Mouse (Mus musculus) neural tube, embryonic 14.5 days (tissue): ENCODE data around the gene Eif1. TPM values are rescaled to one million over a fixed set of nuclear protein-coding genes. Genes with fewer than 3 reads are reported as not detected.
"Not testable (repeated sequence)": the region's sequence is repeated elsewhere in the genome, so short reads cannot be mapped to it uniquely, and the experiment has no call there.

Experiments
- ATAC-seq: fragments of 200-750 bp; cut with Nextera tagmentation; 2 replicates; pipeline ENCODE4 v1.8.0; 2017; ENCODE audit warnings: low read depth, mild to moderate bottlenecking, moderate TSS enrichment, moderate library complexity
- H3K27ac ChIP-seq: fragments of 300-500 bp; sonication (generic); 2 replicates; pipeline ENCODE4 v1.5.1; 2014; ENCODE audit warnings: low read depth, mild to moderate bottlenecking, control low read depth, low read length, moderate library complexity, mixed read lengths
- H3K27me3 ChIP-seq: fragments of 300-500 bp; sonication (generic); 2 replicates; pipeline ENCODE4 v1.6.1; 2014; ENCODE audit warnings: low read length; ENCODE audit not compliant: control insufficient read depth, insufficient read depth
- H3K36me3 ChIP-seq: fragments of 300-500 bp; sonication (generic); 2 replicates; pipeline ENCODE4 v1.6.1; 2014; ENCODE audit warnings: low read length, mixed read lengths; ENCODE audit not compliant: control insufficient read depth, insufficient read depth
- H3K4me1 ChIP-seq: fragments of 300-500 bp; sonication (generic); 2 replicates; pipeline ENCODE4 v1.6.1; 2014; ENCODE audit warnings: low read length; ENCODE audit not compliant: control insufficient read depth, insufficient read depth
- H3K4me2 ChIP-seq: fragments of 300-500 bp; sonication (generic); 2 replicates; pipeline ENCODE4 v1.6.1; 2014; ENCODE audit warnings: mild to moderate bottlenecking, low read depth, low read length, control low read depth
- H3K4me3 ChIP-seq: fragments of 300-500 bp; sonication (generic); 2 replicates; pipeline ENCODE4 v1.5.1; 2014; ENCODE audit warnings: low read depth, low read length, control low read depth, mixed read lengths
- H3K9ac ChIP-seq: fragments of 300-500 bp; sonication (generic); replicated peaks from 2 replicates; pipeline ENCODE4 v1.6.1; 2014; ENCODE audit warnings: low read depth, mild to moderate bottlenecking, control low read depth, low read length, mixed read lengths
- H3K9me3 ChIP-seq: fragments of 300-500 bp; sonication (generic); 2 replicates; pipeline ENCODE4 v1.6.1; 2016; ENCODE audit warnings: low read length; ENCODE audit not compliant: control insufficient read depth
- WGBS: fragments of 180-500 bp; shearing (Covaris S2); extraction: QIAGEN DNeasy Blood & Tissue Kit; methylation state at CpG from one replicate; pipeline ENCODE4 v1.1.7; 2014; 5-methylcytosine and 5-hydroxymethylcytosine counted together
- polyA plus RNA-seq: library from polyadenylated mRNA; unstranded; fragments of >200 nt; fragmentation: Nextera tagmentation; extraction: Ambion mirVana; gene quantifications from 2 replicates; pipeline ENCODE4 v1.2.1, GENCODE M21; 2014

The Eif1 gene
- polyA plus RNA-seq, 1 experiment from 2014 or later, result 1,262 TPM

DNA sequence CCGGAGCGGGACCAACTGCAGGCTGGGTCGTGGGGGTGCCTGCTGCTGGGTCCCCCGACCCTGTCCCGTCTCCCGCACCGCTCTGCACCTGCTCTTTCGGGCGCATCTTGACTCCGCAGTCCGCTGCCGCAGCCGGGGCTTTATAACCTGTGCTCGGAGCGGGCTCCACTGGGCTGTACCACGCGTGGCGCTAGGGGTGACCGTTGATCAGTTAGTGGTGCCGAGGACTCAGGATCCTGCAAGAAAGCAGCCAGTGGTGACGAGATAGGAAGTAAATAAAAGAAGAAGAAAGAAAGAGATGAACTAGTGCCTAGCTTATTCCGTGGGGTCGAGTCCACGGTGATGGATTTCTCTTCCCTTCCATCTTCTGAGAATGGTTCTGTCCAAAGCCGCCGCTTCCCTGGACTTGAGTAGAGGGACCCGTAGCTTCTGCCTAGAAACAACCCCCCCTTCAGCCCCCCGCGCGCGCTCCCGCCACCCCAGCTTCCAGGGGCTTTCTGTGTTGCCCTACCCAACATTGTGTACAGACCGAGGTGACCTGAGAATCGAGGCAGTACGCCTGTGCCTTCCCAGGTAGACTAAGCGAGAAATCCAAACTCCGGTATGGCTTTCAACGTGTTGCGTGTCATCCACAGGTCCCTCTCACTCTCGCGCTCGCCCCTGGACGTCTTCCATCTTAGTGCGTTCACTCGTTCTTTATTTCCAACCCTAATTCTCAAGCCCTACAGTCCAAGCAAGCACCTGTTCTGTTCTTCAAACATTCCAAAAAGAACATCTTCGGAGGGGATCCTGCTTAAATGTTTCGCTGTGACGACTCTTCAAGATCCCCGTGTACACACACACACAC is 36.5 kb downstream of the Eif1 start, which contains the start of gene Hap1:
Gene Hap1 (minus strand): TSS at position 157 of the 847 bp plus-strand sequence.
- 2% methylated on average over 49 of the region's 49 CpGs for WGBS
- Histone ChIP-seq H3K27me3 (0 out of 2 replicates have a peak, but pooled peaks cover 5% of the 10 kb centered on the region), H3K4me1 (peaks cover 7% of the 10 kb centered on the region; the same call in 1 of the 2 replicates), H3K4me3 (peak within 1 kb of the TSS; percentile 63), H3K27ac (peak within 1 kb of the TSS; percentile 46), H3K9ac (peak within 1 kb of the TSS; percentile 50), H3K9me3 (no peaks in the 10 kb centered on the region), H3K36me3 (no peaks in the 10 kb centered on the region), H3K4me2 (peak within 1 kb of the TSS; percentile 99)
- ATAC-seq, result peak; percentile 59

GRCm38 (mm10) chr11:100356819-100357211 is 37.1 kb downstream of the Eif1 start:
- H3K4me3 ChIP-seq, result peak overlapping the region; percentile 63
- peaks cover 6% of the 10 kb centered on the region; the same call in 1 of the 2 replicates for H3K4me1 ChIP-seq
- H3K36me3 ChIP-seq, result no peaks in the 10 kb centered on the region
- H3K4me2 ChIP-seq, result peak overlapping the region; percentile 99
- no peaks in the 10 kb centered on the region for H3K9me3 ChIP-seq
- no peak overlapping the region for H3K27ac ChIP-seq
- no peak for ATAC-seq
- H3K27me3 ChIP-seq, result 0 out of 2 replicates have a peak, but pooled peaks cover 5% of the 10 kb centered on the region
- no peak overlapping the region; the same call in 1 of the 2 replicates for H3K9ac ChIP-seq
- WGBS, result 24% methylated on average over 9 of the region's 9 CpGs

GRCm38 (mm10) chr11:100357408-100357807 is 37.7 kb downstream of the Eif1 start:
- no peak overlapping the region for H3K4me3 ChIP-seq
- ATAC-seq, result no peak
- no peaks in the 10 kb centered on the region for H3K9me3 ChIP-seq
- no peak overlapping the region for H3K27ac ChIP-seq
- H3K36me3 ChIP-seq, result no peaks in the 10 kb centered on the region
- 55% methylated on average over 5 of the region's 5 CpGs for WGBS
- H3K4me2 ChIP-seq, result no peak overlapping the region
- peaks cover 4% of the 10 kb centered on the region; the same call in 1 of the 2 replicates for H3K4me1 ChIP-seq
- 0 out of 2 replicates have a peak, but pooled peaks cover 5% of the 10 kb centered on the region for H3K27me3 ChIP-seq
- H3K9ac ChIP-seq, result no peak overlapping the region

DNA sequence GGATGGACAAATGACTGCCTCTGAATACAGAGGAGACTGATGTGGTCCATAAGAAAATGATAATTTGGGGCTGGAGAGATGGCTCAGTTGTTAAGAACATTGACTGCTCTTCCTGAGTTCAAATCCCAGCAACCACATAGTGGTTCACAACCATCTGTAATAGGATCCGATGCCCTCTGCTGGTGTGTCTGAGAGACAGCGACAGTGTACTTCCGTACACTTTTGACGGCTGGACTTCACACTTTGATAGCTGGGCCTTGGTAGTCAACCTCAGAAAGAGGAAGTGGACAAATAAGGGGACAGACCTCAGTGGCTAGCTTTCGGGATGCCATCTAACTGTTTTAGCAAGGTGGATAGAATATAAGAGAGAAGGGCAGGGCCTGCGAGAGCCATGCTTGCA is 40.5 kb downstream of the Eif1 start:
- H3K4me2 ChIP-seq, result no peak overlapping the region
- H3K4me3 ChIP-seq, result no peak overlapping the region
- no peak for ATAC-seq
- H3K27ac ChIP-seq, result no peak overlapping the region
- no peaks in the 10 kb centered on the region for H3K9me3 ChIP-seq
- 89% methylated on average over 6 of the region's 6 CpGs for WGBS
- H3K9ac ChIP-seq, result no peak overlapping the region
- 0 out of 2 replicates have a peak, but pooled peaks cover 5% of the 10 kb centered on the region for H3K27me3 ChIP-seq
- H3K4me1 ChIP-seq, result peaks cover 4% of the 10 kb centered on the region; the same call in 1 of the 2 replicates
- H3K36me3 ChIP-seq, result no peaks in the 10 kb centered on the region

DNA sequence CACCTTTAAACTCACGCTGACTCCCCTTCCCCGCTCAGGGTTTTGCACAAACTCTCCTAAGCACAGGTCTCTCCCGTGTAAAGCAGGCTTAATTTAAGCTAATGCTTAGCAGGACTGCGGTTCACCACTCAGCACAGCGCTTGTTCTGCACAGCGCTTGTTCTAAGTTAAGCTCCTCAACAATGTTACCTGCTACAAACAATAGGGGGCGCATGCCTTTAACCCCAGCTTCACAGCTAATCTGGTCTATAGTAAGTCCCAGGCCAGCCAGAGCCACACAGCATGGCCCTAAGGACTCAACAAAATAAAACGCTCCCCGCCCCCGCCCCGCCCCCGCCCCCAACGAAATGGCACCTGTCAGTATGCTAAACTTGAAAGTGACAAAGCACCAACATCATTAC is 41.4 kb downstream of the Eif1 start:
- H3K4me2 ChIP-seq, ATAC-seq, H3K27ac ChIP-seq, H3K9ac ChIP-seq, H3K36me3 ChIP-seq, H3K27me3 ChIP-seq, H3K9me3 ChIP-seq, H3K4me3 ChIP-seq, H3K4me1 ChIP-seq: not testable (repeated sequence)
- WGBS, result no CpG with 5 or more reads among the region's 13 CpGs

DNA sequence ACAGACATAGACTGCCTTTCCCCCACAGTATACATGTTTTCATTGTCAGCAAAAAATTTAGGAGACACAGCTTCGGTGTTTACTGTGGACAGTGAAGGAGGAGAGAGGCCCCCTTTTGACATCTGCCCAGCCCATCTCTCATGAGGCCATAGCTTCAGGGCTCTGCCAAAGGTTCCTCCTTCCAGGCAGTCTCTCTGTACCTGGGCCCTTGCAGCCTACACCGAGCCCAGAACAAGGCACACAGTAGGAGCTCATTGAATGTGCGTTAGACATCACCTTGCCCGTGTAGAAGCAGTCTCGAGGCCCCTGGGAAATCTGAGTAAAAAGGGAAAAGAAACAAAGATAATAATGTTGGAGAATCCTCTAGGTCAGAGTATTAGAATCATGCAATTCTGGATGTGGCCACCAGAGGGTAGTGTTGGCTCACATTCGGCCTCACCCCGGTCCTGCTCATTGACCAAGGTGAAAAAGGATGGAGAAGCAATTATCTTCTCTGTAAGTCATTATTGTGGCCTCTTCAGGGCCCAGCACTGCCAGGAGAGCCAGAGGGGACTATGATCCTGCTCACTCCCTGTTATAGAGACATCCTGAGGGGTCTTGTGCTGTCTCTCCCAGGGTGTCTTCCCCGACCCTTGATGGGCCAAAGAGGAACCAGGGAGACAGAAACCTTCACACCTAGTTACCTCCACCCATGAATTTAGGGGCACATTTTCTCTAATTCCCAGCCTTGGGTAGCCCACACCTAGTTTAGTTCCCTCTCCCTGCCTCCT is 42.7 kb downstream of the Eif1 start:
- Histone ChIP-seq H3K4me2 (no peak overlapping the region), H3K9ac (no peak overlapping the region), H3K36me3 (no peaks in the 10 kb centered on the region), H3K4me3 (no peak overlapping the region), H3K4me1 (no peaks in the 10 kb centered on the region), H3K27ac (no peak overlapping the region), H3K27me3 (0 out of 2 replicates have a peak, but pooled peaks cover 3% of the 10 kb centered on the region), H3K9me3 (no peaks in the 10 kb centered on the region)
- ATAC-seq, result peak; percentile 74; the same call in 1 of the 2 replicates
- WGBS, result 17% methylated on average over 8 of the region's 8 CpGs

- Histone ChIP-seq H3K27ac (no peak overlapping the region), H3K9ac (no peak overlapping the region), H3K9me3 (no peaks in the 10 kb centered on the region), H3K27me3 (0 out of 2 replicates have a peak, but pooled peaks cover 3% of the 10 kb centered on the region), H3K4me1 (no peaks in the 10 kb centered on the region), H3K4me3 (no peak overlapping the region), H3K4me2 (no peak overlapping the region), H3K36me3 (no peaks in the 10 kb centered on the region)
- WGBS, result 29% methylated on average over 12 of the region's 12 CpGs
- ATAC-seq, result no peak
Measured at GRCm38 (mm10) chr11:100362979-100363562, 43.4 kb downstream of the Eif1 start.

GRCm38 (mm10) chr11:100369145-100369544 is 49.5 kb downstream of the Eif1 start:
- ATAC-seq, result no peak
- WGBS, result 72% methylated on average over 7 of the region's 7 CpGs
- no peak overlapping the region for H3K9ac ChIP-seq
- H3K27me3 ChIP-seq, result no peaks in the 10 kb centered on the region
- no peaks in the 10 kb centered on the region for H3K4me1 ChIP-seq
- H3K9me3 ChIP-seq, result no peaks in the 10 kb centered on the region
- H3K36me3 ChIP-seq, result peaks cover 5% of the 10 kb centered on the region; the same call in 1 of the 2 replicates
- no peak overlapping the region for H3K4me3 ChIP-seq
- no peak overlapping the region for H3K4me2 ChIP-seq
- no peak overlapping the region for H3K27ac ChIP-seq
